33 mouse cellular contexts compared by ENCODE assay signal in the genomic region with DNA sequence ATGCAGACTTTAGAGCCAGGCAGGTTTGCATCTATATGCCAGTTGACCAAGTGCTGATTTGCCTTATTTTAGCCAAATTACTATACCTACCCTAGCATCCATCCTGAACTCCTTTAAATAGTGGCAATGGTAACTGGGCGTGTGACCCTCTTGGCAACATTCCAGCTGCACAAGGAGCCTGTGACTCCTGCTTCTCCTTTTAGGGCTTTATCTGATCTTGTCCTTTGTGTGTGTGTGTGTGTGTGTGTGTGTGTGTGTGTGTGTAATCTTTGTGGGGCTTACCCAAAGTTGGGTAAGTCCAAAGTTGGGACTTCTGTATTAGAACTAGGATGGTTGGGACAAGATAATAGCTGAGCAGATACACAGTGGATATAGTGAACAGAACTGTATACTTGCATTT.
"Had no signal": no experiment of that assay in that cellular context is flagged by ENCODE, and none has a peak within 500 bp of the region (broad histone marks: within the 10 kb centered on the region; RNA-seq: fewer than 3 reads in every experiment).

No protein-coding gene starts in this region.

- H3K4me3 ChIP-seq: heart, embryonic 10.5 days; heart, embryonic 13.5 days; heart, embryonic 15.5 days; hindbrain, embryonic 10.5 days; hindbrain, embryonic 12.5 days; hindbrain, embryonic 13.5 days; hindbrain, embryonic 15.5 days; intestine, embryonic 15.5 days; kidney, embryonic 15.5 days; layer of hippocampus, adult 2 months; left cerebral cortex, adult 2 months had no signal

- H3K27ac ChIP-seq: heart, embryonic 10.5 days; heart, embryonic 13.5 days; heart, embryonic 15.5 days; hindbrain, embryonic 10.5 days; hindbrain, embryonic 12.5 days; hindbrain, embryonic 13.5 days; hindbrain, embryonic 14.5 days; hindbrain, embryonic 15.5 days; hindbrain, postnatal 0 days; intestine, embryonic 15.5 days; kidney, embryonic 15.5 days; kidney, postnatal 0 days; layer of hippocampus, adult 2 months; left cerebral cortex, adult 2 months had no signal

- H3K27me3 ChIP-seq: heart, embryonic 13.5 days; heart, embryonic 15.5 days; hindbrain, embryonic 12.5 days; hindbrain, embryonic 13.5 days; hindbrain, embryonic 15.5 days; intestine, embryonic 15.5 days; kidney, embryonic 15.5 days had no signal

- H3K9ac ChIP-seq: heart, embryonic 13.5 days; heart, embryonic 15.5 days; hindbrain, embryonic 12.5 days; hindbrain, embryonic 13.5 days; hindbrain, embryonic 14.5 days; hindbrain, embryonic 15.5 days; intestine, embryonic 15.5 days; kidney, embryonic 15.5 days had no signal

- DNase-seq: heart, postnatal 10 days; heart, postnatal 14 days; heart, postnatal 36 days; heart, postnatal 4 days; kidney, adult 18-20 months; kidney, adult 2 months; kidney, adult 8-10 months; kidney, adult 9 months; kidney, postnatal 10 days; kidney, postnatal 14 days; kidney, postnatal 36 days; kidney, postnatal 4 days; layer of hippocampus, adult 9-11 months; layer of hippocampus, postnatal 36 days had no signal

- H3K4me2 ChIP-seq: heart, embryonic 11.5 days; heart, embryonic 13.5 days; heart, embryonic 15.5 days; hindbrain, embryonic 12.5 days; hindbrain, embryonic 13.5 days; hindbrain, embryonic 14.5 days; hindbrain, embryonic 15.5 days; intestine, embryonic 15.5 days; kidney, embryonic 15.5 days had no signal

- H3K4me1 ChIP-seq: heart, embryonic 10.5 days; heart, embryonic 15.5 days; intestine, embryonic 15.5 days had no signal

- H3K9me3 ChIP-seq: heart, embryonic 10.5 days; heart, embryonic 13.5 days; heart, embryonic 15.5 days; hindbrain, embryonic 10.5 days; hindbrain, embryonic 12.5 days; hindbrain, embryonic 13.5 days; hindbrain, embryonic 15.5 days; intestine, embryonic 15.5 days; kidney, embryonic 15.5 days had no signal

- H3K36me3 ChIP-seq: heart, embryonic 10.5 days; heart, embryonic 15.5 days; hindbrain, embryonic 12.5 days; hindbrain, embryonic 13.5 days; hindbrain, embryonic 15.5 days; intestine, embryonic 15.5 days; kidney, embryonic 15.5 days had no signal

- ATAC-seq: hindbrain, embryonic 16.5 days; hindbrain, postnatal 0 days; inflammation-experienced regulatory T-cells, adult 6 months; intestine, embryonic 15.5 days; intestine, embryonic 16.5 days; intestine, postnatal 0 days had no signal
